Mouse (Mus musculus) spleen, adult 2 months (tissue): ENCODE measurements at regions not wholly inside any gene's neighbourhood (a gene's known extent, or its start where the extent isn't known, plus 50 kb on each side); places are given as distances from the start of the nearest gene placed in this dataset.
"Not testable (repeated sequence)": the region's sequence is repeated elsewhere in the genome, so short reads cannot be mapped to it uniquely, and the experiment has no call there.

ENCODE experiments used
- DNase-seq, 2 experiments: peaks; one replicate each; pipeline versions ENCODE4 v3.0.0 to v3.0.0-alpha.2; 2012 to 2021; ENCODE audit warnings: low spot score in 2 of 2, low read depth in 1 of 2
- H3K27ac ChIP-seq: fragments of 200-500 bp; 2 replicates; pipeline ENCODE4 v1.5.1; 2012; ENCODE audit warnings: low read length, inconsistent platforms; ENCODE audit not compliant: insufficient read depth
- H3K27me3 ChIP-seq: fragments of 200-500 bp; 2 replicates; pipeline ENCODE4 v1.6.1; 2012; ENCODE audit warnings: mild to moderate bottlenecking, moderate library complexity, low read length, inconsistent platforms; ENCODE audit not compliant: control insufficient read depth, insufficient read depth
- H3K36me3 ChIP-seq: fragments of 200-500 bp; 2 replicates; pipeline ENCODE4 v1.6.1; 2012; ENCODE audit warnings: mild to moderate bottlenecking, low read length, inconsistent platforms; ENCODE audit not compliant: control insufficient read depth, insufficient read depth
- H3K4me1 ChIP-seq: fragments of 200-500 bp; 2 replicates; pipeline ENCODE4 v1.6.1; 2011; ENCODE audit warnings: inconsistent platforms; ENCODE audit not compliant: control insufficient read depth, insufficient read depth, insufficient read length
- H3K4me3 ChIP-seq: fragments of 200-500 bp; 2 replicates; pipeline ENCODE4 v1.5.1; 2011; ENCODE audit warnings: mild to moderate bottlenecking, inconsistent platforms; ENCODE audit not compliant: insufficient read depth, insufficient read length; ENCODE audit errors: extremely low read depth
- CTCF ChIP-seq: fragments of 200-500 bp; IDR thresholded peaks from 2 replicates; pipeline ENCODE4 v1.5.1; 2011; ENCODE audit warnings: mild to moderate bottlenecking, inconsistent platforms; ENCODE audit not compliant: insufficient read depth, insufficient read length, insufficient replicate concordance; ENCODE audit errors: extremely low read depth
- POLR2A ChIP-seq: fragments of 200-500 bp; IDR thresholded peaks from 2 replicates; pipeline ENCODE4 v1.6.1; 2011; ENCODE audit warnings: low read depth, low read length, inconsistent platforms
- WGBS: fragments of 180-500 bp; shearing (Covaris S2); methylation state at CpG from one replicate; pipeline ENCODE4 v1.1.7; 2018; 5-methylcytosine and 5-hydroxymethylcytosine counted together

DNA sequence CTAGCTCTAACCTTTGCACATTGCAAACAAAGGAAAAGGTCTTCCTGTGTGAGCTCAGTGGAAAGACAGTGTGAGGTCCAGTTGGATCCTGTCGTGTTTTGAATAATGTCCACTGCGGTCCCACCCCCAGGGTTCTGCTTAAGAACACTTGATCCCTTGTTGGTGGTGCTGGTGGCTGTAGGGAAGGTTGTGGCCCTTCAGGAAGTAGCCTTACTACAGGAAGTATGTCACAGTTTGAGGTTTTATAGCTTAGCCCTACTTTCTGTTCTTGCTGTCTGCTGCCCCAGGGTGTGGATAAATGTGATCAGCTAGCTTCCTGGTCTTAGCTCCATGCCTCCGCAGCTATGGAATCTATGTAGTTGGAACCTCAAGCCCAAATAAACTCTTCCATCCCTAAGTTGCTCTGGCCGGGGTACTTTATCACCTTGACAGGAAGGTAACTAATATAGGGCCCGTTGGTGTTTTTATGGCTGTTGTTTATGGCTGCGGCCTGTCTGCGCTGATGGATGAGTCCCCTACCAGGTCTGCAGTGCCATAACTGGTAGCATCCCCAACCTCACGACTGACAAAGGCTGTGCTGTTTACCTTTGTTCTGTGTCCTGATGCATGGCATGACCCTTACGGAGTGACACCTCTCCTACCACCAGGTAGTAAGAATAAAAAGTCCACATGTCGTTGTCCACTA, 103.1 kb upstream of the Gadl1 start:
- no peak for DNase-seq
- no peak overlapping the region for H3K4me3 ChIP-seq
- H3K27ac ChIP-seq = no peak overlapping the region
- no peaks in the 10 kb centered on the region for H3K36me3 ChIP-seq
- no peak for TF ChIP-seq CTCF
- no peak for TF ChIP-seq POLR2A
- WGBS = 83% methylated on average over 10 of the region's 10 CpGs
- 0 out of 2 replicates have a peak, but pooled peaks cover 2% of the 10 kb centered on the region for H3K4me1 ChIP-seq
- H3K27me3 ChIP-seq = no peaks in the 10 kb centered on the region

DNA sequence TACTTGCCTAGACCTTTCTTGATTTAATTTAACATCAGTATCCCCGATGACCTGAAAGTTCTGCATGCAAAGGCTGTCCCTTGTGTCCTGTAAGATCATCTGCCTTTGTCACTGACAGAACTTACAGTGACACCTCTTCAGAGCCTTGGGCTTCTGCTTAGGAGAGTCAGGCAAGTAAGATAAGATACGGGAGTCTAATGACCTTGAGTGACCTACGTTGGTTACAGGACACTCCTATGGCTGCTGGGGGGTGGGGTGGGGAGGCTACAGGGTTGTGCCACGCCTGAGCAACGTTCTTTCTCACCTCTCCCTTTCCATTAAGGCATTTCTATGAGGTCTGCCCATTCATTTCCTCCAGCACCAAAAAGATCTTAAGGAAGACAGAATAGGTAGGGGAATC, 69.1 kb upstream of the Gadl1 start:
- Histone ChIP-seq H3K36me3 (no peaks in the 10 kb centered on the region), H3K27me3 (no peaks in the 10 kb centered on the region), H3K4me3 (no peak overlapping the region), H3K4me1 (no peaks in the 10 kb centered on the region), H3K27ac (no peak overlapping the region)
- WGBS = 74% methylated on average over 5 of the region's 5 CpGs
- DNase-seq = no peak
- TF ChIP-seq POLR2A = no peak
- TF ChIP-seq CTCF = no peak

DNA sequence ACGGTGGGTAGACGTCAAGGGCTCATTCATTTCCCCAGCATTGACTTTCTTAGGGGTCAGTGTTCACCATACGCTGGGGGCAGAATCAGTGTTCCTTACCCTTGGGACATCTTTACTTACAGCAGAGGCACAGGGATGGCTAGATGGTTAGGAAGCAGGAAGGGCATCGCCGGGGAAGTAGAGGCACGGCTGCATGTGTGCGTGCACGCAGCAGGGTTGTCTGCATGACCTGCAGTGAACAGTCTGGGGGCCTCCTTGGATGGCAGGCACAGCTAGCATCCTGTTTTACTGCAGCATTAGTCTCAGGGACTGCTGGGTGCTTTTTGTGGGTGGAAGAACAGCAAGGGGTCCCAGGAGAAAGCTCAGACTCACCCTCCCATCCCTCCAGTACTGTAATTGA, 68.5 kb upstream of the Gadl1 start:
- TF ChIP-seq POLR2A (no peak), CTCF (no peak)
- 87% methylated on average over 8 of the region's 8 CpGs for WGBS
- H3K4me3 ChIP-seq = no peak overlapping the region
- no peak for DNase-seq
- H3K4me1 ChIP-seq = no peaks in the 10 kb centered on the region
- no peaks in the 10 kb centered on the region for H3K36me3 ChIP-seq
- H3K27me3 ChIP-seq = no peaks in the 10 kb centered on the region
- no peak overlapping the region for H3K27ac ChIP-seq

DNA sequence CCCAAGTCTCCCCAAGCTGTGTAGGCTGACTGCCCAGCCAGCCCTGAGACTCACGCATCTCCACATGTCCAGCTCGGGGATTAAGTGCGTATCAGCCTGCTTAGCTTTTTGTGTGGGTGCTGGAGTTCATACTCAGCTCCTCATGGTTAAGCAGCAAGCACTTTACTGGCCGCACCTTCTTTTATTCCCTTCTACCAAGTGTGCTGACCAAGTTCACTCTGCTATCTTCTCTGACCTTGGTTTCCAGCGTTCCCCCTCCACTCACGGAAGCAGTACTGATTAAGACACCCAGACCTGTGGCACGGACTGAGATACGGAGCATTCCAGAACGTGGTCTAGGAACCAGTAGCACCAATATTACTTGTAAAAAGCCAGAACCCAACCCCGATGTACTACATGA, 67.6 kb upstream of the Gadl1 start:
- Histone ChIP-seq H3K27ac (no peak overlapping the region), H3K36me3 (no peaks in the 10 kb centered on the region), H3K4me1 (no peaks in the 10 kb centered on the region), H3K27me3 (no peaks in the 10 kb centered on the region), H3K4me3 (no peak overlapping the region)
- DNase-seq = no peak
- TF ChIP-seq POLR2A (no peak), CTCF (no peak)
- 88% methylated on average over 10 of the region's 10 CpGs for WGBS

DNA sequence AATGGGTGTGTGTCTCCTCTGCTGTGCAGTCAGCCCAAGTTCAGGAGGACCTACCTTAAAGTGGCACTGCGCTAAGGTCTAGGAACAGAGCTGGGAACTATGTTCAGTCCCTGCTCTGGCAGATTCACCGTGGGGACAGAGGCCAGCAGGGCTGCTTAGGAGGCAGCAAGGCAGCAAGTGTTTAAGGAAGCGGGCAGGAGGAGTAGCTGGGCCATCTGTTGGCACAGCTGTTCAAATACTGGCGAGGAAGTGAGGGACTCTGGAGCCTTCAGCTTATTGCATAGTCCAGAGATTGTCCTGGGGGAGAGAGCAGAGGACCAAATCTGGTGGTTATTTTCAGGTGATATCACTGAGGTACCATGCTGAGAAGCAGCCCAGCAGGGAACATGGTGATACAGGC, 64.9 kb upstream of the Gadl1 start:
- no peak for DNase-seq
- Histone ChIP-seq H3K27ac (no peak overlapping the region), H3K36me3 (no peaks in the 10 kb centered on the region), H3K4me1 (no peaks in the 10 kb centered on the region), H3K4me3 (no peak overlapping the region), H3K27me3 (no peaks in the 10 kb centered on the region)
- 61% methylated on average over 4 of the region's 4 CpGs for WGBS
- no peak for TF ChIP-seq CTCF
- TF ChIP-seq POLR2A = no peak

DNA sequence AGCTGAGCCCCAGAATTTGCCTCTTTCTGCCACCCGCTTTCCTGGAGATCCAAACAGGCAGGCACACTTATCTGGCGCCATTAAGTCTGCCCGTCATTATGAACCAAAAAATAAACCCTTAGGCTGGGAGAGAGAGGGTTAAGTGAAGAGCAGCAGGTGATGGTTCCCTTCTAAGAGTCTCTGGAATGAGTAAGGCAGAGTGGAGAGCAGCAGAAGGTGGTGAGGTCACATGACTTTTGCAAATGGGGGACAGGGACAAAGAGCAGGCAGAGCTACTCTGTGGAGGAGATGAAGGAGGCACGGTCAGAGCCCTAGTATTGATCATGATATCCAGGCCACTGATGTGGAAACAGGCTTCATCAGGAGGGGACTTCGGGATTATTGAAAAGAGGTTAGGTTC, 64.2 kb upstream of the Gadl1 start:
- H3K4me3 ChIP-seq = no peak overlapping the region
- no peaks in the 10 kb centered on the region for H3K27me3 ChIP-seq
- no peak for DNase-seq
- no peaks in the 10 kb centered on the region for H3K4me1 ChIP-seq
- no peaks in the 10 kb centered on the region for H3K36me3 ChIP-seq
- no peak overlapping the region for H3K27ac ChIP-seq
- TF ChIP-seq CTCF (no peak), POLR2A (no peak)
- 92% methylated on average over 5 of the region's 5 CpGs for WGBS

DNA sequence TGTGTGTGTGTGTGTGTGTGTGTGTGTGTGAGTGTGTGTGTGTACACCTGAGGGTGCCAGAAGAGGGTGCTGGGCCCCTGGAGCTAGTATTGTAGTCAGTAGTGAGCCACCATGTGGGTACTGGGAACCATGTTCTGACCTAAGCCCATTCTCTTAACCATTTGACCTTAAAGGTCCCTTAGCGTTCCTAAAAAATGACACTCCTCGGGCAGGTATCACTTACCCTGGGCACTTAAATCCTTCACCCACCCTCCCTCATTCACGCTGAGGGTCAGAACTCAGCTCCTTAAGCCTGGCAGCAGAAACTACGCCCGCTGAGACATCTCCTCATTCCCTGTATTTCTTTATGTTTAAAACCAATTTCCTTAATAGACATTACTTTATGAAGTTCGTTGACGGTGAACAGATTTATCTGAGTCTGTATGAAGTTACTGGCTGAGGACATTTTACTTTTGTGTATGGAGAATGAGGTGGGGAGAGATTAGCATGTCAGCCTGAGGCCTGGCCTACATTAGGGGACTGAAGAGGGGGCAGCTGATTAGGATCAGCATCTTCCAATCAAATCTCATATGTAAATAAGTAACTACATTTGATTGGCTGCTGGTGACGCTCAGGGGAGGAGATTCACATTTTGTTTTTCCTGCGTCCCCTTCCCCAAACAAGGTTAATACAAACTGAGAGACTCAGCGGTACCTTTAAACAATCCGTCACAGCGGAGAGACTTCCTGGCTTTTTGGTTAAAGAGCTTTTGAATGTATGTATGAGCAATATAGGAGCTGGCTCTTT, 61.8 kb upstream of the Gadl1 start:
- 86% methylated on average over 12 of the region's 12 CpGs for WGBS
- no peaks in the 10 kb centered on the region for H3K27me3 ChIP-seq
- DNase-seq = no peak
- TF ChIP-seq CTCF (no peak), POLR2A (no peak)
- H3K36me3 ChIP-seq = no peaks in the 10 kb centered on the region
- no peak overlapping the region for H3K27ac ChIP-seq
- H3K4me3 ChIP-seq = no peak overlapping the region
- H3K4me1 ChIP-seq = no peaks in the 10 kb centered on the region

DNA sequence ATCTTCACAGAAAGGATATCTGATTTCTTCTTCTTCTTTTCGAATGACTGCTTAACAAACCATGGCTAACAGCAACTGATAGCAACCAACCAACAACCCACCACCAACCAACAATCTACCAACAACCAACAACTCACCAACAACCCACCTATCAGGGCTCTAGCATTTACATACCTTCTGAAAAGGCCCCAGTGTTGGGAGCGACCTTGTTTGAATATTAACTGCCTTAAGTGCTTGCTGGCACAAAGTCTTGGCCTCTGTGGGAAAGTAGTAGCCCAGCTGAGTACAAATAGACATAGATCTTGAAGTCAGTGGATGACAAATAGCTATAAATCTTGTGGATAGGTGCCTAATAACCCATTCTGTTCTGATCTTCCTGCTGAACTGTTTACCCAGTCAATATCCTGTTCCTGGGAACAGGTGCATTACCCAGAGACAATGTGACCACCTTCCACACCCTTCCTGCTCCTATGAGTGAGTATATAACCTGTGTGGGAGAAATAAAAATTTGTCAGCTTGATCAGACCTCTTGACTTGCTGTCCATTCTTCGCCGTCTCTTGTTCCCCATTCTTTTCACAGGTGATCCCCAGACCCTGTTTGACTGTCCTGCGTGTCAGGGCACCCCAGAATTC, 55.9 kb upstream of the Gadl1 start:
- not testable (repeated sequence) for H3K4me3 ChIP-seq, H3K36me3 ChIP-seq, H3K27me3 ChIP-seq, H3K27ac ChIP-seq, H3K4me1 ChIP-seq, DNase-seq
- WGBS = 87% methylated on average over 5 of the region's 5 CpGs
